Mouse (Mus musculus) c-Kit-positive CD71-negative TER-119-negative erythroid progenitor cells, embryonic 14.5 days (primary cell): ENCODE measurements around the gene Btbd11.
"Not testable (repeated sequence)": the region's sequence is repeated elsewhere in the genome, so short reads cannot be mapped to it uniquely, and the experiment has no call there.

Experiments
- DNase-seq: peaks from one replicate; pipeline ENCODE4 v3.0.0-alpha.2; 2013; ENCODE audit warnings: low read depth

Gene Btbd11

DNA sequence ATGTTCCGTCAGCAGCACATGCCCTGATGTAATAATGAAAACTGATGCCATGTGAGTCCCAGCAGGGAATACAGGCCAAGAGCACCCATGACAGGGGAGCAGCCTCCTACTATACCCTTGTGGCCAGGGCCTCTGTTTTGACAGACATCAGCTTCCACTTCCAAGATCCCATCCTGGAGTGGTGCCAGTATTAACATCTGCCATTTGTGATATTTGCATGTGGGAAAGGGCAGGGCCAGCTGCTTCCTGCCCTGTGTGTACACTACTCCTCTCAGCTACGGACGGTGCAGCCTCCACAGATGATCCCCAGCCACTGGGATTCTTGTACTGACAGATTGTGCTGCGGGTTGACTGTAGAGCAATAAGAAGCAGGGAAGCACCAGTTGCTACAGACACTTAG lies 269.3 kb downstream of the Btbd11 start:
- no peak for DNase-seq

- no peak for DNase-seq
Observed at GRCm38 (mm10) chr10:85657886-85658285, 271.3 kb downstream of the Btbd11 start.

DNA sequence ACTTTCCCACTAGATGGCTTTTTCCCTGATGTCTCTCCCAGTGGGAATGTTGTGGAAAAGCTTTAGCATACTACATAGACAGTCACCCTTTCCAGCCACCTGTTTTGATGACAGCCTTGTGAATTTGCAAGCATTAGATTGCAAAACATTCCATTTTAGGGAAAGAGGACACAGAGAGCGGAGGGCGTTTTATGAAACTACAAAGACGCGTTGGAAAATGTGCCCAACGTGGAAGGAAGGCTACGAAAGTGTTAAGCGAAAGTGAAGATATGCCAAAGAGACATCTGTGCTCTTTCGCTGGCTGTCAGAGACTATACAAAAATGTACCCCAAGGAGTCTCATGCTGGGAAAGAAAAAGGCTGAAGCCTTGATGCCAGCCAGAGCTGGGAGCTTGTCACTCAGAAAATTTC lies 286.9 kb downstream of the Btbd11 start:
- DNase-seq: no peak

- peak; percentile 25 for DNase-seq
Observed at GRCm38 (mm10) chr10:85678635-85679034, 292.0 kb downstream of the Btbd11 start.

GRCm38 (mm10) chr10:85682446-85682845 lies 295.8 kb downstream of the Btbd11 start:
- DNase-seq: no peak

DNA sequence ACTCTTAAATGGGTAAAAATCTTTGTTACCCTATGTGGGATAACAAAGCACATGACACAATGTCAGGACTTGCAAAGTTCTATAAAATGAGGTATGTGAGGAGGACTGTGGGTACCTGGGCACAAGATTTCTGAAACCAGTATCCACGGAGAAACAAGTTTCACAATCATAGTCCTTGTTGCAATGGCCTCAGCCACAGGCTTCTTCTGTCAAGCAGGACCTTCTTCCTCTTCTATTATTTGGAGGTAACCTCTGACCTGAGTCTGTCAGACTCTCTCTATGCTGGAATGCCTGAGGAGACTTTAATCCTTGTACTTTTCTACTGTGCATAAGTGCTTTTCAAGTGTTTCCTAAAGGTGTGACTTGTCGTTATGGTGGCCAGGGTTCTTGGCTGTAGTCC lies 307.8 kb downstream of the Btbd11 start:
- DNase-seq: not testable (repeated sequence)

GRCm38 (mm10) chr10:85699721-85700120 lies 313.1 kb downstream of the Btbd11 start:
- DNase-seq: no peak

- DNase-seq: not testable (repeated sequence)
Observed at GRCm38 (mm10) chr10:85709790-85710189, 323.2 kb downstream of the Btbd11 start.
